Mouse (Mus musculus) B cell, adult 67 days (primary cell): ENCODE measurements around the gene Gm18336. TPM values are rescaled to one million over a fixed set of nuclear protein-coding genes. Genes with fewer than 3 reads are reported as not detected.

Experiments used
- total RNA-seq, 2 experiments: library from RNA; stranded (reverse); gene quantifications; 4 replicates each; pipeline ENCODE4 v1.2.4; 2023

Gene Gm18336
- not detected for total RNA-seq

DNA sequence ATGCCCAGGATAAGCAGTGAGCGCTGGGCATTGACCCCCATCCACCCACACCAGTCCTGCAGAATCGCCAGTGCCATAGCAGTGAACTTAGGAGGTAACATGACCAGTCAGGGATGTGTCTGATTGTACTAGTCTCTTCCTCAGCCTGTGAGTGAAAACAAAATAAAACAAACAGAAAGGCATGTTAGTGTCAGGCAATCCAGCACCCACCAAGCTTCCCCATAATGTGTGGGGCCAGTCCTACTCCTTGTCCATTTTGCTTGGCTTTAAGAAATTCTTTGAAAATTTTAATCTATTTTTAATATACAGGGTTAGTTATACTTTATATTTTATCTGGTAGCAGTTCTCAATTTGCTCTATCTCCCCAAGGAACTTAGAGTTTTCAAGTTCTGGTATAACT, at the start of gene Gm18336:
TSS of gene Gm18336 (minus strand) at position 101 of the 400 bp plus-strand sequence.

GRCm38 (mm10) chrX:73435252-73435651, 36.7 kb upstream of the Gm18336 start, which contains the start of gene Trex2:
Gene Trex2, minus strand, starts transcription at chrX:73435344.

DNA sequence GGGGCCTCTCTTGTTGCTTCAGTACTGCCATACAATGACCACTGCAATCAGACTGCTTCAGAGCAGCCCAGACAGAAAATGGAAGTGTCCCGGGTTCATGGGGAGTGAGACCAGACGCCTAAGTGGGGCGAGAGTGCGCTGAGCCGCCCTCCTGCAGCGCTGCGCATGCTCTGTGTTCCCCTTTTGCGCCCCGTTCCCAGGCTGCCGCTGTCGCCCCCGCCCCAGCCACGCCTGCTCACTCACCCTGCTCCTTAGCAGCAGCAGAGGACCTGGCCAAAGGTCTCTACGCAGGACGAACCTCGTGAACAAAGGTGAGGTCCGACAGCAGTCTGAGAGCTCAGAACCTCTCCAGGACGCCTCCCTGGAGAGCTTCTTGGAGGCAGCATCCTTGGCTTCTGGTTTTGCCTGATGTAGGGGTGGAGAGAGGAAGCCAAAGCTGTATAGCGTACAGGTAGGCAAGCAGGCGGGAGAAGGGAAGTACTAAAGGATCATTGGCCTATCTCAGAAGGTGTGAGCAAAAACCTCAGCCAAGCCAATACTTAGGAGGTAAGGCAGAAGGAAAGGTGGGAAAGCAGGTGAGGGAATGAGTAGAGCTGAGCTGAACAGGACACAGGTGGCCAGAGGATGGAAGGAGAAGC, 12.5 kb upstream of the Gm18336 start, which contains the start of gene Zfp92:
TSS of gene Zfp92 (plus strand) at position 217 of the 638 bp plus-strand sequence.

Other genes with a start within 250 kb of the Gm18336 start
- not detected for gene Xlr5b, start 249.9 kb downstream of the Gm18336 start, total RNA-seq
- not detected for gene DXBay18, start 249.3 kb downstream of the Gm18336 start, total RNA-seq
- gene Spin2d, start 221.7 kb downstream of the Gm18336 start, total RNA-seq, result not detected
- 10 to 100 TPM in 1 of 2 experiments, 1 to 10 TPM in 1; 5.9 to 24.8 TPM for gene Xlr3b, start 206.5 kb downstream of the Gm18336 start, total RNA-seq
- 10 to 100 TPM; 21.7 to 36.8 TPM for gene Xlr4b, start 184.4 kb downstream of the Gm18336 start, total RNA-seq
- gene F8a, start 170.4 kb downstream of the Gm18336 start, total RNA-seq, result 10 to 100 TPM; 11.0 to 12.9 TPM
- 10 to 100 TPM in 1 of 2 experiments, 1 to 10 TPM in 1; 3.9 to 15.2 TPM for gene Xlr4c, start 155.6 kb downstream of the Gm18336 start, total RNA-seq
- not detected for gene Xlr3c, start 133.3 kb downstream of the Gm18336 start, total RNA-seq
- gene Xlr5a, start 105.8 kb downstream of the Gm18336 start, total RNA-seq, result not detected
- gene Xlr5c, start 105.8 kb downstream of the Gm18336 start, total RNA-seq, result not detected
- gene Gm45015, start 61.9 kb downstream of the Gm18336 start, total RNA-seq, result not detected
- 10 to 100 TPM; 33.6 to 35.4 TPM for gene Zfp275, start 56.1 kb downstream of the Gm18336 start, total RNA-seq
- gene Zfp92, start 12.4 kb upstream of the Gm18336 start, total RNA-seq, result not detected
- not detected for gene Trex2, start 36.6 kb upstream of the Gm18336 start, total RNA-seq
- 10 to 100 TPM; 20.0 to 20.1 TPM for gene Haus7, start 60.3 kb upstream of the Gm18336 start, total RNA-seq
- not detected for gene Bgn, start 84.9 kb upstream of the Gm18336 start, total RNA-seq
- gene Atp2b3, start 104.3 kb upstream of the Gm18336 start, total RNA-seq, result not detected
- gene Dusp9, start 240.7 kb upstream of the Gm18336 start, total RNA-seq, result not detected